Mouse (Mus musculus): Measurements from ENCODE around the gene Filip1l. TPM values are rescaled to one million over a fixed set of nuclear protein-coding genes. Genes with fewer than 3 reads are reported as not detected.

The Filip1l gene
- total RNA-seq, 2 experiments from 2014 or later = 40.8 to 45.8 TPM

GRCm38 (mm10) chr16:57551617-57552016 lies 198.7 kb downstream of the Filip1l start:
- intact Hi-C loops (cut with DNase I) = loop anchor here (5.0 kb wide), 1 partner anchor 129 kb away; no protein-coding TSS in a partner anchor
- DNase-seq = no peak

GRCm38 (mm10) chr16:57552709-57553108 lies 199.8 kb downstream of the Filip1l start:
- no peak for DNase-seq
- intact Hi-C loops (cut with DNase I) = loop anchor here (5.0 kb wide), 1 partner anchor 130 kb away; no protein-coding TSS in a partner anchor

- intact Hi-C loops (cut with DNase I) = loop anchor here (5.0 kb wide), 1 partner anchor 131 kb away; no protein-coding TSS in a partner anchor
- no peak for DNase-seq
Measured at GRCm38 (mm10) chr16:57553235-57553634, 200.3 kb downstream of the Filip1l start.

- intact Hi-C loops (cut with DNase I) = loop anchor here (5.0 kb wide), 1 partner anchor 133 kb away; no protein-coding TSS in a partner anchor
Measured at GRCm38 (mm10) chr16:57554886-57555400, 202.1 kb downstream of the Filip1l start.

GRCm38 (mm10) chr16:57555667-57556066 lies 202.8 kb downstream of the Filip1l start:
- intact Hi-C loops (cut with DNase I) = no loop called here

More at GRCm38 (mm10) chr16:57554886-57555400, 202.1 kb downstream of the Filip1l start:
- DNase-seq = no peak

DNA sequence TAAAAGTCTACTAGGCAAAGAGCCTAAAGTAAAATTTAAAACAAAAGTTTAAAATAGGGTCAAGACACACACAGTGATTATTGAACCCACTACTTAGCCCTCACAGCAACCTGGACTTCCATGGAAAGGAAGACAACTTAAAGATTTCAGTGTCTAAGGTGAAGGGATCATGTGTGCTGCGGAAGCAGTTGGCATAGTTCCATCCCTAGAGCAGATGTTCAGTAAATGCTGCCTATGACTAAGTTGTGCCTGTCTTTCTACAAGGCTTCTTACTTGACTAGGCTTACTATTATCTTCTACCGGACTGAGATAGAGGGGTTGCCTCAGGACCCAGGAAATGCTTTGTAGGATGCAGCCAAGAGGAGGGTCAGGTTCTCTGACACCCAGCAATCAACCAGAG lies 203.4 kb downstream of the Filip1l start:
- no peak for DNase-seq
- intact Hi-C loops (cut with DNase I) = no loop called here

More at GRCm38 (mm10) chr16:57555667-57556066, 202.8 kb downstream of the Filip1l start:
- no peak for DNase-seq

DNA sequence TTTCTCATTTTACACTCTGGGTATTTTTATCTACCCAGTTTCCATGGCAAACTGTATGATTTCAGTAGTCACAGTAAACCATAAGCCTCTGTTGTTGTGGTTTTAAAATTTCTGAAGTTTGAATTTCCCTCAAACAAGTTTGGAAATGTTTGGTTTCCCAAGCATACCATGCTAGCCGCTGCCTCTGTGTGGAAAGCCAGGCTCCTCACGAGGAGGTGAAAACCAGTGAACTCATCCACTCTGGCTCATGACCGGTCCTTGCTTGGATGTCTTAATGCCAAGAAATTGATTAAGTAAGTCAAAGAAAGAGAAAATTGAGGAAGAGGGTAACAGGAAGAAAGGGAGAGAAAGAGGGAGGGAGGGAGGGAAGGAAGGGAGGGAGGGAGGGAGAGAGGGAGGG lies 205.4 kb downstream of the Filip1l start:
- no peak for DNase-seq
- intact Hi-C loops (cut with DNase I) = no loop called here

GRCm38 (mm10) chr16:57560185-57560584 lies 207.3 kb downstream of the Filip1l start:
- intact Hi-C loops (cut with DNase I) = no loop called here
- no peak for DNase-seq

- DNase-seq = no peak
- intact Hi-C loops (cut with DNase I) = no loop called here
Measured at GRCm38 (mm10) chr16:57563453-57563852, 210.6 kb downstream of the Filip1l start.

GRCm38 (mm10) chr16:57564807-57565206 lies 211.9 kb downstream of the Filip1l start:
- DNase-seq = no peak
- intact Hi-C loops (cut with DNase I) = no loop called here

DNA sequence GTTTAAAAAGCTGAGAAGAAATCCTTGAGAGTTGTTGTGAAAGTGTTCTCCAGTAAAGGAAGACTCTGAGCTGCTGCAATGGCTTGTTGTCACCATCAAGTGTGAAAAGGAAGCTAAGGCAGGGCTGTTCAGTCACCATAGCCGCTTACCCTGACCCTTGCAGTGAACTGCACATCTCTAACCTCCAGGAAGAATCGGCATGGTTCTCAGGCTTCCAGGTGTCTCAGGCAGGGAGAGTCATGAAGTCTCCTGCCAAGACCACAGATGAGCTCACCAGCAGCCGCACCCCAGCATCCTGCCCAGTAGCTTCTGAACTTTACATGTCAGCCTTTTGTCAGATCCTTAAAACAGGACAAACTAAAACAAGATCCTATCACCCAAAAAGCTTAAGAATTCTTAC lies 213.3 kb downstream of the Filip1l start:
- DNase-seq = no peak
- intact Hi-C loops (cut with DNase I) = no loop called here

- intact Hi-C loops (cut with DNase I) = no loop called here
- no peak for DNase-seq
Measured at GRCm38 (mm10) chr16:57568648-57569404, 215.9 kb downstream of the Filip1l start.

- intact Hi-C loops (cut with DNase I) = no loop called here
- DNase-seq = no peak
Measured at GRCm38 (mm10) chr16:57570789-57571311, 218.0 kb downstream of the Filip1l start.

DNA sequence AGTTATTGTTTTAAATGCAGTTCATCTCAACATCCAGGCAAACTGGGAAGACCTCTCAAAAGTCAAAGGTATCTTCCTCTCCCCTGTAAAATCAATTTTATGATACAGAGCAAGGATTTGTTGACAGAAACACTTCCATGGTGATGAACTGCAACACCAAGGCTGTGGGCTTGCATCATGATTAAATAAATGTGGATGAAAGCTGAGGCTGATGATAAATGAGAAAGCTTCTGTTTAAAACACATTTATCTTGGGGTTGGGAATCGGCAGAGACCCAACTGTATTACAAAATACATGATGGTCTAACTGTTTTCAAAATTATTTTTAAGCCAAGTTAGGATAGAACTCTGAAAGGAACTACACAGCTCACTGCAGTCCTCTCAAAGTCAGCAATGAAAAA lies 220.9 kb downstream of the Filip1l start:
- no peak for DNase-seq
- intact Hi-C loops (cut with DNase I) = no loop called here

DNA sequence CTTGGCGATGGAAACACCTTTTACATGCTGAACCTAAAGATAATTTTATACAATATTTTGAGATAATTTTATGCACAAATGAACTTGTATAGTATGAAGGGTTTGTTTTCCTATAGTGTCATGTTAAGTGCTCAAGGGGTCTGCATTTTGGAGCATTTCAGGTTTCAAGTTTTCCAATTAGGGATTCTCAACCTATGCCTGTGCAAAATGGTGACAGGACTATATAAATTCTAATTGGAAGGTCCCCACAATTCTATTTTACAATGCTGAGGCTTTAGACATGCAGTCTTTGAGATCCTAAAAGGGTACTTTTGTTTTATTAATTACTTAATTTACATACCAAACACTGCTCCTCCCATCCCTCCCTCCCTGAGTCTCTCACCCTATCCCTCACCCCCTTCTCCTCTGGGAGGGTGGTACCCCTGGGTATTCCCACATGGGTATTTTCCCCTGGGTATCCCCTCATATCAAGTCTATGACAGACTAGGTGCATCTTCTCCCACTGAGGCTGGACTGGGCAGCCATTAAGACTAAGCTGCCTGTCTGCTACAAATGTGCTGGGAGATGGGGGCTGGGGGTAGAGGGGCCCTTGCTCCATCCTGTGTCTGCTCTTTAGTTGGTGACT lies 223.0 kb downstream of the Filip1l start:
- intact Hi-C loops (cut with DNase I) = loop anchor here (2.0 to 5.0 kb wide), 3 partner anchors 159 to 334 kb away; no protein-coding TSS in a partner anchor
- no peak for DNase-seq

- DNase-seq = no peak
- intact Hi-C loops (cut with DNase I) = loop anchor here (2.0 to 5.0 kb wide), 3 partner anchors 160 to 335 kb away; no protein-coding TSS in a partner anchor
Measured at GRCm38 (mm10) chr16:57577519-57577918, 224.6 kb downstream of the Filip1l start.

DNA sequence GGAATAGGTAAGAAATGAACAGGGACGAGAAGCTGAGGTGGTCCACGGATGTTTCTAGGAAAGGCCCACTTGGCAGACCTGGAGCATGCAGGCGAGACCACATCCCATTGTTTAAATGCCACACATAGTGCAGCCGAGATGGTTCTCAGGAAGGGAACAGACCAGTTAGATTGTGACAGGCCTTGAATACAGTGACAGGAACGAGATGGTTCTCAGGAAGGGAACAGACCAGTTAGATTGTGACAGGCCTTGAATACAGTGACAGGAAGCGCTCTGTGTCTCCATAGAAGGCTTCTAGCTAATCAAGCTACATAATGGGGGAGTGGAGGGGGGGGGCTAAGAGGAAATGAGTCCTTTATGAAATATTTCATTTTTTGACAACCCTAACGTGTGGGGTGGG lies 227.1 kb downstream of the Filip1l start:
- intact Hi-C loops (cut with DNase I) = no loop called here
- DNase-seq = no peak

DNA sequence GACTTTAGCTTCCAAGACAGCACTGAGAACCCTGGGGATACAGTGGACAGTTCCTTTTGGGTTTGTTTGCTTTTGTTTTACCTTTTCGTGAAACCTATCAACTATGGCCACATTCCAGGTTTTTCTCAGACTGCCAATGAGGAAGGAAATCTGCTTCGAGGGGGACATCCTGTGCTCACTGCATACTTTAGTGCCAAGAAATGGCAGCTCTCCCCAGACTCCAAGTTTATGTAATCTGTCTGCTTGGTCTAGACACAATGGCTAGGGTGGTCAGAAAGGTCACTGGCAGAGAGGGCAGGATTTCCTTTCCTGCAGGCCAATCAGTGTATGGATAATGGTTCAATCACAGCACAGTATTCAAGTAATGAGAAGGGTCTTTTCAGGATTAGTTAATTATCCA lies 229.1 kb downstream of the Filip1l start:
- intact Hi-C loops (cut with DNase I) = no loop called here
- DNase-seq = peak in 1 of 2 experiments; percentile 20

GRCm38 (mm10) chr16:57585201-57585600 lies 232.3 kb downstream of the Filip1l start:
- no peak for DNase-seq

GRCm38 (mm10) chr16:57593422-57594157 lies 240.7 kb downstream of the Filip1l start:
- intact Hi-C loops (cut with DNase I) = no loop called here
- peak in 1 of 2 experiments; percentile 45 for DNase-seq

More at GRCm38 (mm10) chr16:57585201-57585600, 232.3 kb downstream of the Filip1l start:
- intact Hi-C loops (cut with DNase I) = no loop called here
